Mouse (Mus musculus) thymus, adult 18-20 months (tissue): ENCODE data around the gene 1700025G04Rik.

ENCODE experiments used
- DNase-seq, 2 experiments: peaks; one replicate each; pipeline ENCODE4 v3.0.0; 2022; ENCODE audit warnings: mixed read lengths in 2 of 2

1700025G04Rik gene

GRCm38 (mm10) chr1:151988713-151989112 lies 101.2 kb downstream of the 1700025G04Rik start:
- no peak for DNase-seq

GRCm38 (mm10) chr1:151988066-151988465 lies 101.9 kb downstream of the 1700025G04Rik start:
- no peak for DNase-seq

GRCm38 (mm10) chr1:151986024-151986778 lies 103.7 kb downstream of the 1700025G04Rik start:
- no peak for DNase-seq

- no peak for DNase-seq
These were observed 104.9 kb downstream of the 1700025G04Rik start for GRCm38 (mm10) chr1:151985056-151985455.

GRCm38 (mm10) chr1:151983991-151984390 lies 105.9 kb downstream of the 1700025G04Rik start:
- no peak for DNase-seq

- DNase-seq, result no peak
These were observed 109.4 kb downstream of the 1700025G04Rik start for GRCm38 (mm10) chr1:151980498-151980897.

GRCm38 (mm10) chr1:151979803-151980456 lies 110.0 kb downstream of the 1700025G04Rik start:
- DNase-seq, result no peak

- DNase-seq, result no peak
These were observed 111.2 kb downstream of the 1700025G04Rik start for GRCm38 (mm10) chr1:151978751-151979150.

- DNase-seq, result no peak
These were observed 112.3 kb downstream of the 1700025G04Rik start for GRCm38 (mm10) chr1:151977596-151977995.

GRCm38 (mm10) chr1:151976850-151977249 lies 113.1 kb downstream of the 1700025G04Rik start:
- DNase-seq, result no peak

- no peak for DNase-seq
These were observed 114.2 kb downstream of the 1700025G04Rik start for GRCm38 (mm10) chr1:151975418-151976379.

- DNase-seq, result no peak
These were observed 115.0 kb downstream of the 1700025G04Rik start for GRCm38 (mm10) chr1:151974887-151975286.

- no peak for DNase-seq
These were observed 115.5 kb downstream of the 1700025G04Rik start for GRCm38 (mm10) chr1:151974424-151974823.

- no peak for DNase-seq
These were observed 116.7 kb downstream of the 1700025G04Rik start for GRCm38 (mm10) chr1:151973110-151973700.

GRCm38 (mm10) chr1:151971581-151971980 lies 118.3 kb downstream of the 1700025G04Rik start:
- DNase-seq, result no peak

- no peak for DNase-seq
These were observed 121.8 kb downstream of the 1700025G04Rik start for GRCm38 (mm10) chr1:151968126-151968525.

- DNase-seq, result no peak
These were observed 125.1 kb downstream of the 1700025G04Rik start for GRCm38 (mm10) chr1:151964811-151965210.

- no peak for DNase-seq
These were observed 126.7 kb downstream of the 1700025G04Rik start for GRCm38 (mm10) chr1:151963248-151963647.

GRCm38 (mm10) chr1:151962078-151962477 lies 127.8 kb downstream of the 1700025G04Rik start:
- no peak for DNase-seq

GRCm38 (mm10) chr1:151961204-151961603 lies 128.7 kb downstream of the 1700025G04Rik start:
- DNase-seq, result no peak

- no peak for DNase-seq
These were observed 130.9 kb downstream of the 1700025G04Rik start for GRCm38 (mm10) chr1:151959010-151959409.

- no peak for DNase-seq
These were observed 131.5 kb downstream of the 1700025G04Rik start for GRCm38 (mm10) chr1:151958442-151958841.

- no peak for DNase-seq
These were observed 132.3 kb downstream of the 1700025G04Rik start for GRCm38 (mm10) chr1:151957669-151958068.
